Mouse (Mus musculus): ENCODE measurements around the gene Dnajb8.

Dnajb8 gene

GRCm38 (mm10) chr6:88221968-88222367, at the start of gene Dnajb8:
Gene Dnajb8, plus strand, starts transcription at chr6:88222268.
- no peak for DNase-seq (ENCODE audit: low spot score)

- no peak for DNase-seq (ENCODE audit: low spot score)
These were observed 47.9 kb upstream of the Dnajb8 start for GRCm38 (mm10) chr6:88174191-88174590.

GRCm38 (mm10) chr6:88174676-88175075, 47.4 kb upstream of the Dnajb8 start:
- DNase-seq (ENCODE audit: low spot score): no peak

GRCm38 (mm10) chr6:88184671-88185070, 37.4 kb upstream of the Dnajb8 start:
- DNase-seq (ENCODE audit: low spot score): no peak

- no peak for DNase-seq (ENCODE audit: low spot score)
These were observed 33.9 kb upstream of the Dnajb8 start for GRCm38 (mm10) chr6:88188148-88188547.

- peak; percentile 66 for DNase-seq (ENCODE audit: low spot score)
These were observed 32.6 kb upstream of the Dnajb8 start for GRCm38 (mm10) chr6:88189312-88190042.

- DNase-seq (ENCODE audit: low spot score): no peak
These were observed 32.1 kb upstream of the Dnajb8 start for GRCm38 (mm10) chr6:88190043-88190309.

GRCm38 (mm10) chr6:88190310-88191023, 31.6 kb upstream of the Dnajb8 start:
- DNase-seq (ENCODE audit: low spot score): no peak

GRCm38 (mm10) chr6:88191024-88191365, 31.1 kb upstream of the Dnajb8 start:
- DNase-seq (ENCODE audit: low spot score): no peak

- DNase-seq (ENCODE audit: low spot score): no peak
These were observed 30.5 kb upstream of the Dnajb8 start for GRCm38 (mm10) chr6:88191411-88192070.

GRCm38 (mm10) chr6:88192756-88193155, 29.3 kb upstream of the Dnajb8 start:
- no peak for DNase-seq (ENCODE audit: low spot score)

GRCm38 (mm10) chr6:88193433-88194052, 28.5 kb upstream of the Dnajb8 start, which contains the start of gene Gata2:
Gene Gata2, plus strand, starts transcription at chr6:88193891.
- no peak for DNase-seq (ENCODE audit: low spot score)

- no peak for DNase-seq (ENCODE audit: low spot score)
These were observed 27.8 kb upstream of the Dnajb8 start for GRCm38 (mm10) chr6:88194053-88194977.

GRCm38 (mm10) chr6:88194978-88195325, 27.1 kb upstream of the Dnajb8 start:
- DNase-seq (ENCODE audit: low spot score): no peak

GRCm38 (mm10) chr6:88196054-88196732, 25.9 kb upstream of the Dnajb8 start:
- DNase-seq (ENCODE audit: low spot score): no peak

GRCm38 (mm10) chr6:88196733-88197312, 25.2 kb upstream of the Dnajb8 start:
- no peak for DNase-seq (ENCODE audit: low spot score)

- DNase-seq (ENCODE audit: low spot score): no peak
These were observed 24.6 kb upstream of the Dnajb8 start for GRCm38 (mm10) chr6:88197313-88198069.

GRCm38 (mm10) chr6:88198070-88198940, 23.8 kb upstream of the Dnajb8 start:
- DNase-seq (ENCODE audit: low spot score): no peak

Data from layer of hippocampus, adult 11-12 months (tissue).